Mouse (Mus musculus): ENCODE data around the gene Cfap100. TPM values are rescaled to one million over a fixed set of nuclear protein-coding genes. Genes with fewer than 3 reads are reported as not detected.

Gene Cfap100
- 0.18 TPM in 2 replicates for polyA plus RNA-seq (2014; fragmentation: Nextera tagmentation; extraction: Ambion mirVana)

GRCm38 (mm10) chr6:90428380-90428974, at the start of gene Cfap100:
Gene Cfap100, minus strand, starts transcription at chr6:90428797.
- H3K4me2 ChIP-seq, result peak within 1 kb of the TSS; percentile 60
- no peaks in the 10 kb centered on the region for H3K36me3 ChIP-seq (ENCODE audit: control insufficient read depth, insufficient read depth, low read length)
- DNase-seq (ENCODE audit: low spot score), result peak; percentile 58
- H3K27me3 ChIP-seq (replicated peaks; ENCODE audit: control insufficient read depth, insufficient read depth, low read length), result peaks cover 12% of the 10 kb centered on the region
- H3K4me1 ChIP-seq (replicated peaks; ENCODE audit: control insufficient read depth, insufficient read depth, low read length), result no peaks in the 10 kb centered on the region
- peak within 1 kb of the TSS; percentile 40 for H3K4me3 ChIP-seq (ENCODE audit: low read depth, low read length)
- WGBS, result 1% methylated on average over 31 of the region's 31 CpGs
- H3K9ac ChIP-seq (ENCODE audit: low read depth, low read length), result peak within 1 kb of the TSS; percentile 32; the same call in 1 of the 2 replicates
- no peaks in the 10 kb centered on the region for H3K9me3 ChIP-seq (ENCODE audit: control insufficient read depth, low read length)
- no peak within 1 kb of the TSS for H3K27ac ChIP-seq (ENCODE audit: low read depth, low read length)
- peak; percentile 72 for ATAC-seq (replicated peaks; ENCODE audit: low FRiP score)

- ATAC-seq (replicated peaks; ENCODE audit: low FRiP score) (no peak), DNase-seq (ENCODE audit: low spot score) (no peak)
- H3K9me3 ChIP-seq (ENCODE audit: control insufficient read depth, low read length), result no peaks in the 10 kb centered on the region
- H3K27me3 ChIP-seq (replicated peaks; ENCODE audit: control insufficient read depth, insufficient read depth, low read length), result no peaks in the 10 kb centered on the region
- no peak overlapping the region for H3K4me3 ChIP-seq (ENCODE audit: low read depth, low read length)
- 46% methylated on average over 14 of the region's 14 CpGs for WGBS
- H3K36me3 ChIP-seq (ENCODE audit: control insufficient read depth, insufficient read depth, low read length), result no peaks in the 10 kb centered on the region
- no peaks in the 10 kb centered on the region for H3K4me1 ChIP-seq (replicated peaks; ENCODE audit: control insufficient read depth, insufficient read depth, low read length)
- H3K9ac ChIP-seq (ENCODE audit: low read depth, low read length), result no peak overlapping the region
- H3K27ac ChIP-seq (ENCODE audit: low read depth, low read length), result no peak overlapping the region
- H3K4me2 ChIP-seq, result no peak overlapping the region
These were observed 48.4 kb upstream of the Cfap100 start for GRCm38 (mm10) chr6:90476941-90477518.

GRCm38 (mm10) chr6:90475854-90476212, 47.2 kb upstream of the Cfap100 start:
- H3K9me3 ChIP-seq (ENCODE audit: control insufficient read depth, low read length), result no peaks in the 10 kb centered on the region
- no peak overlapping the region for H3K9ac ChIP-seq (ENCODE audit: low read depth, low read length)
- no peak overlapping the region for H3K4me2 ChIP-seq
- ATAC-seq (replicated peaks; ENCODE audit: low FRiP score) (no peak), DNase-seq (ENCODE audit: low spot score) (no peak)
- no peak overlapping the region for H3K27ac ChIP-seq (ENCODE audit: low read depth, low read length)
- 64% methylated on average over 3 of the region's 3 CpGs for WGBS
- H3K4me3 ChIP-seq (ENCODE audit: low read depth, low read length), result no peak overlapping the region
- H3K36me3 ChIP-seq (ENCODE audit: control insufficient read depth, insufficient read depth, low read length), result no peaks in the 10 kb centered on the region
- H3K4me1 ChIP-seq (replicated peaks; ENCODE audit: control insufficient read depth, insufficient read depth, low read length), result no peaks in the 10 kb centered on the region
- no peaks in the 10 kb centered on the region for H3K27me3 ChIP-seq (replicated peaks; ENCODE audit: control insufficient read depth, insufficient read depth, low read length)

GRCm38 (mm10) chr6:90475176-90475853, 46.7 kb upstream of the Cfap100 start:
- Histone ChIP-seq H3K9ac (ENCODE audit: low read depth, low read length) (no peak overlapping the region), H3K27me3 (replicated peaks; ENCODE audit: control insufficient read depth, insufficient read depth, low read length) (no peaks in the 10 kb centered on the region), H3K36me3 (ENCODE audit: control insufficient read depth, insufficient read depth, low read length) (no peaks in the 10 kb centered on the region), H3K4me3 (ENCODE audit: low read depth, low read length) (no peak overlapping the region), H3K4me2 (no peak overlapping the region), H3K9me3 (ENCODE audit: control insufficient read depth, low read length) (no peaks in the 10 kb centered on the region), H3K4me1 (replicated peaks; ENCODE audit: control insufficient read depth, insufficient read depth, low read length) (no peaks in the 10 kb centered on the region), H3K27ac (ENCODE audit: low read depth, low read length) (no peak overlapping the region)
- no peak for ATAC-seq (replicated peaks; ENCODE audit: low FRiP score)
- 70% methylated on average over 4 of the region's 4 CpGs for WGBS
- DNase-seq (ENCODE audit: low spot score), result no peak

GRCm38 (mm10) chr6:90474361-90474750, 45.8 kb upstream of the Cfap100 start:
- no peak overlapping the region for H3K4me3 ChIP-seq (ENCODE audit: low read depth, low read length)
- H3K9ac ChIP-seq (ENCODE audit: low read depth, low read length), result no peak overlapping the region
- H3K4me2 ChIP-seq, result no peak overlapping the region
- no peaks in the 10 kb centered on the region for H3K27me3 ChIP-seq (replicated peaks; ENCODE audit: control insufficient read depth, insufficient read depth, low read length)
- H3K36me3 ChIP-seq (ENCODE audit: control insufficient read depth, insufficient read depth, low read length), result no peaks in the 10 kb centered on the region
- no peak overlapping the region for H3K27ac ChIP-seq (ENCODE audit: low read depth, low read length)
- H3K4me1 ChIP-seq (replicated peaks; ENCODE audit: control insufficient read depth, insufficient read depth, low read length), result no peaks in the 10 kb centered on the region
- ATAC-seq (replicated peaks; ENCODE audit: low FRiP score) (no peak), DNase-seq (ENCODE audit: low spot score) (no peak)
- H3K9me3 ChIP-seq (ENCODE audit: control insufficient read depth, low read length), result no peaks in the 10 kb centered on the region
- 79% methylated on average over 3 of the region's 3 CpGs for WGBS

GRCm38 (mm10) chr6:90473630-90474360, 45.2 kb upstream of the Cfap100 start:
- no peaks in the 10 kb centered on the region for H3K27me3 ChIP-seq (replicated peaks; ENCODE audit: control insufficient read depth, insufficient read depth, low read length)
- H3K9ac ChIP-seq (ENCODE audit: low read depth, low read length), result no peak overlapping the region
- H3K4me1 ChIP-seq (replicated peaks; ENCODE audit: control insufficient read depth, insufficient read depth, low read length), result no peaks in the 10 kb centered on the region
- no peaks in the 10 kb centered on the region for H3K9me3 ChIP-seq (ENCODE audit: control insufficient read depth, low read length)
- H3K4me2 ChIP-seq, result no peak overlapping the region
- 90% methylated on average over 24 of the region's 24 CpGs for WGBS
- ATAC-seq (replicated peaks; ENCODE audit: low FRiP score), result no peak
- no peak for DNase-seq (ENCODE audit: low spot score)
- H3K4me3 ChIP-seq (ENCODE audit: low read depth, low read length), result no peak overlapping the region
- no peaks in the 10 kb centered on the region for H3K36me3 ChIP-seq (ENCODE audit: control insufficient read depth, insufficient read depth, low read length)
- no peak overlapping the region for H3K27ac ChIP-seq (ENCODE audit: low read depth, low read length)

GRCm38 (mm10) chr6:90472697-90473096, 44.1 kb upstream of the Cfap100 start:
- H3K4me1 ChIP-seq (replicated peaks; ENCODE audit: control insufficient read depth, insufficient read depth, low read length), result no peaks in the 10 kb centered on the region
- no peak for ATAC-seq (replicated peaks; ENCODE audit: low FRiP score)
- H3K27ac ChIP-seq (ENCODE audit: low read depth, low read length), result no peak overlapping the region
- H3K27me3 ChIP-seq (replicated peaks; ENCODE audit: control insufficient read depth, insufficient read depth, low read length), result no peaks in the 10 kb centered on the region
- H3K9me3 ChIP-seq (ENCODE audit: control insufficient read depth, low read length), result no peaks in the 10 kb centered on the region
- no peak for DNase-seq (ENCODE audit: low spot score)
- 82% methylated on average over 3 of the region's 3 CpGs for WGBS
- no peak overlapping the region for H3K4me3 ChIP-seq (ENCODE audit: low read depth, low read length)
- H3K36me3 ChIP-seq (ENCODE audit: control insufficient read depth, insufficient read depth, low read length), result no peaks in the 10 kb centered on the region
- no peak overlapping the region for H3K9ac ChIP-seq (ENCODE audit: low read depth, low read length)
- no peak overlapping the region for H3K4me2 ChIP-seq

- DNase-seq (ENCODE audit: low spot score) (no peak), ATAC-seq (replicated peaks; ENCODE audit: low FRiP score) (no peak)
- no peaks in the 10 kb centered on the region for H3K27me3 ChIP-seq (replicated peaks; ENCODE audit: control insufficient read depth, insufficient read depth, low read length)
- H3K36me3 ChIP-seq (ENCODE audit: control insufficient read depth, insufficient read depth, low read length), result no peaks in the 10 kb centered on the region
- no peak overlapping the region for H3K4me2 ChIP-seq
- 65% methylated on average over 4 of the region's 4 CpGs for WGBS
- no peak overlapping the region for H3K27ac ChIP-seq (ENCODE audit: low read depth, low read length)
- no peaks in the 10 kb centered on the region for H3K4me1 ChIP-seq (replicated peaks; ENCODE audit: control insufficient read depth, insufficient read depth, low read length)
- H3K9me3 ChIP-seq (ENCODE audit: control insufficient read depth, low read length), result no peaks in the 10 kb centered on the region
- H3K4me3 ChIP-seq (ENCODE audit: low read depth, low read length), result no peak overlapping the region
- H3K9ac ChIP-seq (ENCODE audit: low read depth, low read length), result no peak overlapping the region
These were observed 43.5 kb upstream of the Cfap100 start for GRCm38 (mm10) chr6:90472079-90472478.

Measured in liver, embryonic 11.5 days (tissue).